In the genomic region with DNA sequence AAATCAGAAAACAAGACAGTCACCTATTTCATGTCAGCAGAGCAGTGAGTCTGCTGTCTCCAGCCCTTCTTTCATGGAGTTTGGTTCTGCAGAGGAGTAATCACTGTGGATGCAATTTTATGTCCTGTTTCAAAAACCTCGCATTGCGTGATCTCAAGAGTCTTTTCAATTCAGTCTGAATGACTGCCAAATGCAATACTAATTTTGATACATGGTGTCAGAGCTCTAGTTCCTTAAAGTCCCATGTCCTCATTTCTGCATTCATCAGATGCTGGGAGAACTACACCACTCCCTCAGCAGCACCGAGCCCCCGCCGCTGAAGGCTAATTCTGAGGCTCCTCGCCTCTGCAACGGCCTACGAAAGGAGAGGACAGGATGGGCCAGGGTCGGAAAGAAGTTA, we compare ENCODE assay signal across 23 mouse cellular contexts. TPM values are rescaled to one million over a fixed set of nuclear protein-coding genes. Genes with fewer than 3 reads are reported as not detected.
DNase-seq lines count a peak whose midpoint lies in the region; ATAC-seq and TF ChIP-seq lines count a peak whose summit lies in the region.
"Had no signal": no experiment of that assay in that cellular context is flagged by ENCODE, and none has a peak within 500 bp of the region (broad histone marks: within the 10 kb centered on the region; RNA-seq: fewer than 3 reads in every experiment).

No protein-coding gene starts in this region.

- DNase-seq in layer of hippocampus, adult 2 months (ENCODE audit: low spot score in 2 of 2) = no peak
- DNase-seq in layer of hippocampus, postnatal 36 days = no peak
- no peak for DNase-seq in neural tube, embryonic 10.5 days (ENCODE audit: extremely low spot score, low spot score)
- DNase-seq: adrenal gland, adult 2 months; adrenal gland, postnatal 14 days; cerebellum, adult 11 months; cerebellum, adult 2 months; cerebellum, adult 9-11 months; cerebellum, postnatal 25 days; embryo, embryonic 11 days; gastrocnemius, adult 2 months; gastrocnemius, postnatal 14 days had no signal

- no peak for ATAC-seq in neural tube, embryonic 13.5 days (ENCODE audit: low read depth)
- ATAC-seq in intestine, embryonic 16.5 days = no peak
- ATAC-seq in cerebellum, adult (ENCODE audit: insufficient number of reproducible peaks, low FRiP score, low TSS enrichment) = no peak
- ATAC-seq: CD4-positive, CD25-positive, alpha-beta regulatory T cell, adult 4 months; forebrain, embryonic 13.5 days; hindbrain, embryonic 16.5 days; intestine, embryonic 15.5 days had no signal

- peak overlapping the region; percentile 48; the same call in 1 of the 2 replicates for H3K27ac ChIP-seq in layer of hippocampus, adult 2 months
- no peak overlapping the region for H3K27ac ChIP-seq in neural tube, embryonic 13.5 days (replicated peaks)
- H3K27ac ChIP-seq in cortical plate, adult 2 months (ENCODE audit: insufficient read depth, low read length) = peak overlapping the region; percentile 51; the same call in 1 of the 2 replicates
- H3K27ac ChIP-seq in intestine, embryonic 16.5 days (ENCODE audit: low read length) = no peak overlapping the region
- H3K27ac ChIP-seq: forebrain, embryonic 10.5 days; forebrain, embryonic 13.5 days; hindbrain, embryonic 12.5 days; intestine, embryonic 15.5 days had no signal

- no peak for TF ChIP-seq POLR2A in cortical plate, adult 2 months (IDR thresholded peaks at IDR 0.05; ENCODE audit: extremely low read depth, insufficient read depth, low read length)

- H3K4me3 ChIP-seq in layer of hippocampus, adult 2 months = no peak overlapping the region
- no peak overlapping the region for H3K4me3 ChIP-seq in neural tube, embryonic 13.5 days
- no peak overlapping the region for H3K4me3 ChIP-seq in cortical plate, adult 2 months (ENCODE audit: insufficient read depth, low read length)
- H3K4me3 ChIP-seq in intestine, embryonic 16.5 days (ENCODE audit: low read length) = no peak overlapping the region
- H3K4me3 ChIP-seq: forebrain, embryonic 10.5 days; forebrain, embryonic 13.5 days; gastrocnemius, adult 2 months; hindbrain, embryonic 12.5 days; intestine, embryonic 15.5 days had no signal

- 87% methylated on average over 9 of the region's 9 CpGs for WGBS in neural tube, embryonic 13.5 days
- WGBS in intestine, embryonic 16.5 days = 92% methylated on average over 9 of the region's 9 CpGs

- no peaks in the 10 kb centered on the region for H3K27me3 ChIP-seq in neural tube, embryonic 13.5 days
- H3K27me3 ChIP-seq in intestine, embryonic 16.5 days (replicated peaks; ENCODE audit: control insufficient read depth, insufficient read depth, low read length) = no peaks in the 10 kb centered on the region
- H3K27me3 ChIP-seq: forebrain, embryonic 13.5 days; hindbrain, embryonic 12.5 days; intestine, embryonic 15.5 days had no signal

- 0 out of 2 replicates have a peak overlapping the region, but pooled peaks have one; percentile 8 for H3K9ac ChIP-seq in neural tube, embryonic 13.5 days
- H3K9ac ChIP-seq in intestine, embryonic 16.5 days (ENCODE audit: low read depth, low read length) = no peak overlapping the region
- H3K9ac ChIP-seq: forebrain, embryonic 13.5 days; hindbrain, embryonic 12.5 days; intestine, embryonic 15.5 days had no signal

- H3K36me3 ChIP-seq in neural tube, embryonic 13.5 days = peaks cover 36% of the 10 kb centered on the region
- 0 out of 2 replicates have a peak, but pooled peaks cover 10% of the 10 kb centered on the region for H3K36me3 ChIP-seq in intestine, embryonic 16.5 days (ENCODE audit: control insufficient read depth, insufficient read depth, low read length)

- H3K9me3 ChIP-seq in neural tube, embryonic 13.5 days = no peaks in the 10 kb centered on the region
- H3K9me3 ChIP-seq in intestine, embryonic 16.5 days (ENCODE audit: control insufficient read depth, low read length) = no peaks in the 10 kb centered on the region
- H3K9me3 ChIP-seq: forebrain, embryonic 10.5 days; forebrain, embryonic 13.5 days; hindbrain, embryonic 12.5 days; intestine, embryonic 15.5 days had no signal

- no peak for TF ChIP-seq CTCF in layer of hippocampus, adult 2 months (conservative IDR thresholded peaks at IDR 0.05)
- TF ChIP-seq CTCF in cortical plate, adult 2 months (IDR thresholded peaks at IDR 0.05; ENCODE audit: extremely low read depth, insufficient read depth, low read length) = no peak

- no peak overlapping the region for H3K4me2 ChIP-seq in neural tube, embryonic 13.5 days
- H3K4me2 ChIP-seq in intestine, embryonic 16.5 days (ENCODE audit: low read depth, low read length) = no peak overlapping the region
- H3K4me2 ChIP-seq: forebrain, embryonic 13.5 days; heart, embryonic 11.5 days; hindbrain, embryonic 12.5 days; intestine, embryonic 15.5 days had no signal

- peaks cover 13% of the 10 kb centered on the region for H3K4me1 ChIP-seq in neural tube, embryonic 13.5 days (replicated peaks)
- peaks cover 10% of the 10 kb centered on the region for H3K4me1 ChIP-seq in cortical plate, adult 2 months (ENCODE audit: control insufficient read depth, insufficient read depth, low read length)
- H3K4me1 ChIP-seq in intestine, embryonic 16.5 days (ENCODE audit: control insufficient read depth, insufficient read depth, low read length) = peaks cover 5% of the 10 kb centered on the region; the same call in 1 of the 2 replicates
- H3K4me1 ChIP-seq: forebrain, embryonic 13.5 days had no signal

RNA-seq across cellular contexts. Expression of a gene that starts 46.3 kb away (rescaled TPM):
- total RNA-seq in layer of hippocampus, adult 2 months (2021) = 10 to 100 TPM; 83.0 to 89.2 TPM
- total RNA-seq in layer of hippocampus, postnatal 36 days (2021) = 10 to 100 TPM; 72.0 to 84.3 TPM
- 51.1 and 55.8 TPM in 2 replicates for polyA plus RNA-seq in neural tube, embryonic 13.5 days (2015; fragmentation: Nextera tagmentation; extraction: Ambion mirVana)
- polyA plus RNA-seq in cortical plate, adult 2 months (2012; rRNA removed) = 89.4 and 97.4 TPM in 2 replicates
- polyA plus RNA-seq in intestine, embryonic 16.5 days (2015; fragmentation: Nextera tagmentation; extraction: Ambion mirVana) = 30.9 and 33.9 TPM in 2 replicates

Comparison
In these comparisons a context has a peak if more than half of its experiments do, and no peak if none do; other contexts are left out.
1. H3K27ac ChIP-seq: peak in layer of hippocampus, adult 2 months (single experiment) and cortical plate, adult 2 months (single experiment); none in neural tube, embryonic 13.5 days (single experiment) and intestine, embryonic 16.5 days (single experiment).